Mouse (Mus musculus): ENCODE measurements around the gene 4931409K22Rik. TPM values are rescaled to one million over a fixed set of nuclear protein-coding genes. Genes with fewer than 3 reads are reported as not detected.
A peak's percentile ranks its signal among the peaks of the same experiment; 100 is the strongest.

Gene 4931409K22Rik
- polyA plus RNA-seq, 1 experiment, result not detected

DNA sequence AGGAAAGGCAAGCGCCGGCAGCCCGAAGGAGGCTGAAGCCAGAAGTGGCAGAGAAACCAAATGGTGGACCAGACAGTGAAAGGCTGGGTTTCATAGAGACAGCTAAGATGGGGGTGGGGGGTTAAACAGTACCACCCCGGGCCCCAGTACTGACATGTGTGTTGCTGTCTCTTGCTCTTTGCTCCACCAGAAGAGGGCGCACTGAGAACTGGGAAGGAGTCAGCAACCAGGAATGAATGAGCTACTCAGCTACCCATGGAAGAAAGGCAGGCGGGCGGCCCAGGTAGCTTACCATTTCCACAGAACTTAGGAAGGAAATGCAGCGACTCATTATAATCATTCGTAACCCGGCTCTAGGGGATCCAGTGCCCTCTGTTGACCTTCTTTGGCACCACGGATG is 46.0 kb downstream of the 4931409K22Rik start:
- no peaks in the 10 kb centered on the region for H3K4me1 ChIP-seq (replicated peaks; ENCODE audit: control insufficient read depth, insufficient read depth, low read length)
- H3K27ac ChIP-seq (ENCODE audit: control insufficient read depth, insufficient read depth, low read length), result no peak overlapping the region
- H3K36me3 ChIP-seq (ENCODE audit: control insufficient read depth, insufficient read depth, low read length), result no peaks in the 10 kb centered on the region
- no peak overlapping the region for H3K4me3 ChIP-seq (ENCODE audit: control insufficient read depth, insufficient read depth, low read length)
- WGBS, result 53% methylated on average over 11 of the region's 11 CpGs
- no peak for TF ChIP-seq CTCF (IDR thresholded peaks at IDR 0.05; ENCODE audit: borderline replicate concordance, control insufficient read depth, extremely low read depth, insufficient read depth, low read length, poor library complexity)
- no peak for TF ChIP-seq POLR2A (IDR thresholded peaks at IDR 0.05; ENCODE audit: control insufficient read depth, extremely low read depth, insufficient read depth, low read length, poor library complexity)
- no peaks in the 10 kb centered on the region for H3K27me3 ChIP-seq (ENCODE audit: control insufficient read depth, insufficient read depth, low read length)
- DNase-seq, result peak; percentile 29

- Histone ChIP-seq H3K36me3 (ENCODE audit: control insufficient read depth, insufficient read depth, low read length) (no peaks in the 10 kb centered on the region), H3K27me3 (ENCODE audit: control insufficient read depth, insufficient read depth, low read length) (no peaks in the 10 kb centered on the region), H3K4me1 (replicated peaks; ENCODE audit: control insufficient read depth, insufficient read depth, low read length) (no peaks in the 10 kb centered on the region), H3K27ac (ENCODE audit: control insufficient read depth, insufficient read depth, low read length) (no peak overlapping the region), H3K4me3 (ENCODE audit: control insufficient read depth, insufficient read depth, low read length) (no peak overlapping the region)
- DNase-seq, result no peak
- no peak for TF ChIP-seq POLR2A (IDR thresholded peaks at IDR 0.05; ENCODE audit: control insufficient read depth, extremely low read depth, insufficient read depth, low read length, poor library complexity)
- TF ChIP-seq CTCF (IDR thresholded peaks at IDR 0.05; ENCODE audit: borderline replicate concordance, control insufficient read depth, extremely low read depth, insufficient read depth, low read length, poor library complexity), result no peak
- 93% methylated on average over 7 of the region's 7 CpGs for WGBS
Measured at GRCm38 (mm10) chr5:24508406-24508805, 48.2 kb downstream of the 4931409K22Rik start.

DNA sequence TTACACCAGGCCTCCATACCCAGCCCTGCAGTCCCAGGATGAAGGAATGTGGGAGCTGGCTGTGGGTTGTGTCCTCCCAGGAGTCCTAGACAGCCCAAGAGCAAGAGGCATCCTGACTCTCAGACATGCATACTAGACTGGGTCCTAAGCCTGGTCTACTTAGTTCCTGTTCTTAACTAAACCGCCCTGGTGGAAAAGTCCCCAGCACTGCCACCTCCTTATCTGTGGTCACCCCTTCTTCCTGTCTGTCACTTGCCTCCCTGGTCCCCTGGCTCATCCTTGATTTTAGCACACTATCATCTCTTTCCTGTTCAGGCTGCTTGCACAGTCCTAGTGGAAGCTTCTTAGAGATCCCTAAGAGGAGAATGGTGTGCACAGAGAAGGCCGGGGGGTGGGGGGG is 51.1 kb downstream of the 4931409K22Rik start:
- Histone ChIP-seq H3K36me3 (ENCODE audit: control insufficient read depth, insufficient read depth, low read length) (0 out of 2 replicates have a peak, but pooled peaks cover 1% of the 10 kb centered on the region), H3K4me1 (replicated peaks; ENCODE audit: control insufficient read depth, insufficient read depth, low read length) (no peaks in the 10 kb centered on the region), H3K27ac (ENCODE audit: control insufficient read depth, insufficient read depth, low read length) (no peak overlapping the region), H3K4me3 (ENCODE audit: control insufficient read depth, insufficient read depth, low read length) (no peak overlapping the region), H3K27me3 (ENCODE audit: control insufficient read depth, insufficient read depth, low read length) (no peaks in the 10 kb centered on the region)
- no peak for TF ChIP-seq CTCF (IDR thresholded peaks at IDR 0.05; ENCODE audit: borderline replicate concordance, control insufficient read depth, extremely low read depth, insufficient read depth, low read length, poor library complexity)
- no peak for TF ChIP-seq POLR2A (IDR thresholded peaks at IDR 0.05; ENCODE audit: control insufficient read depth, extremely low read depth, insufficient read depth, low read length, poor library complexity)
- DNase-seq, result no peak
- 11% methylated on average over 2 of the region's 2 CpGs for WGBS

DNA sequence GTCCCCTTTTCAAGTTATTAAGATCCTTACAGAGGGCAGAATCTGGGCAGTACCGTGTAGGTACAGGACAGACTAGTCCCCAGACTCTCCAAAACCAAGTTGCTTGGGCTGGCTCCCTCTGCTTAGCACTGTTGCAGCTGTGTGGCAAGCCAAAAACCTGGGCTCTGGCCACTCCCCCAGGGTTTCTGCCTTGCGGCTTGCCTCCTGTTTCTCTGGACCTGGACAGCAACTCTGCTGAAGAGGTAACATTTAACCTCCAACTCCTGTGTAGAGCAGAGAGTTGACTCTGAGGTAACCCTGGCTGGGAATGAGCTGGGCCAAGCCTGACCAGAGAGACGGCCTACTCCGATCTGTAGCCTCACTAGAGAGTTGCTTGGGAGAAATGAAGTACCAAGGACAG is 53.8 kb downstream of the 4931409K22Rik start:
- Histone ChIP-seq H3K4me1 (replicated peaks; ENCODE audit: control insufficient read depth, insufficient read depth, low read length) (no peaks in the 10 kb centered on the region), H3K4me3 (ENCODE audit: control insufficient read depth, insufficient read depth, low read length) (no peak overlapping the region), H3K27ac (ENCODE audit: control insufficient read depth, insufficient read depth, low read length) (no peak overlapping the region), H3K27me3 (ENCODE audit: control insufficient read depth, insufficient read depth, low read length) (no peaks in the 10 kb centered on the region), H3K36me3 (ENCODE audit: control insufficient read depth, insufficient read depth, low read length) (peaks cover 8% of the 10 kb centered on the region; the same call in 1 of the 2 replicates)
- 94% methylated on average over 4 of the region's 4 CpGs for WGBS
- no peak for DNase-seq
- TF ChIP-seq CTCF (IDR thresholded peaks at IDR 0.05; ENCODE audit: borderline replicate concordance, control insufficient read depth, extremely low read depth, insufficient read depth, low read length, poor library complexity), result no peak
- no peak for TF ChIP-seq POLR2A (IDR thresholded peaks at IDR 0.05; ENCODE audit: control insufficient read depth, extremely low read depth, insufficient read depth, low read length, poor library complexity)

- Histone ChIP-seq H3K4me1 (replicated peaks; ENCODE audit: control insufficient read depth, insufficient read depth, low read length) (no peaks in the 10 kb centered on the region), H3K27ac (ENCODE audit: control insufficient read depth, insufficient read depth, low read length) (no peak overlapping the region), H3K36me3 (ENCODE audit: control insufficient read depth, insufficient read depth, low read length) (peaks cover 8% of the 10 kb centered on the region; the same call in 1 of the 2 replicates), H3K4me3 (ENCODE audit: control insufficient read depth, insufficient read depth, low read length) (no peak overlapping the region), H3K27me3 (ENCODE audit: control insufficient read depth, insufficient read depth, low read length) (no peaks in the 10 kb centered on the region)
- no peak for DNase-seq
- TF ChIP-seq POLR2A (IDR thresholded peaks at IDR 0.05; ENCODE audit: control insufficient read depth, extremely low read depth, insufficient read depth, low read length, poor library complexity), result no peak
- no peak for TF ChIP-seq CTCF (IDR thresholded peaks at IDR 0.05; ENCODE audit: borderline replicate concordance, control insufficient read depth, extremely low read depth, insufficient read depth, low read length, poor library complexity)
- 95% methylated on average over 11 of the region's 11 CpGs for WGBS
Measured at GRCm38 (mm10) chr5:24500851-24501250, 55.8 kb downstream of the 4931409K22Rik start.

DNA sequence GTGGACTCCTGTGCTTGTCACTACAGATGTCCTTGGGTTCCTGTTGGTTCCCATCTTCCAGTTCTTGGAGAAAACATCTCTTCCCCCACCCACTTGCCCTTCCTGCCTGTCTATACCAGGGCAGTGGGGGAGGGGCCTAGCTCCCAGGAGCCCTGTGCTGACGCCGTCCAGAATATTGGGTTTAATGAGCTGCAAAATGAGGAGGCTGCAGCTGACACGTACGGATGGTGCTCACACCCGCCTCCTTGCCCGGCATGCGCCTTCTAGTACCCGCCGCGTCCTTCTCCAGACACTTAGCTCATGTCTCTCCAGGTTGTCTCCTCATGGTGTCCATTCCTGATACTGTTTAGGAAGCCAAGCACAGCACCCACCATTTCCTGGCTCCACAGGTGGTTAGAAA is 57.5 kb downstream of the 4931409K22Rik start:
- no peak for DNase-seq
- Histone ChIP-seq H3K27me3 (ENCODE audit: control insufficient read depth, insufficient read depth, low read length) (no peaks in the 10 kb centered on the region), H3K4me1 (replicated peaks; ENCODE audit: control insufficient read depth, insufficient read depth, low read length) (no peaks in the 10 kb centered on the region), H3K4me3 (ENCODE audit: control insufficient read depth, insufficient read depth, low read length) (no peak overlapping the region), H3K36me3 (ENCODE audit: control insufficient read depth, insufficient read depth, low read length) (peaks cover 8% of the 10 kb centered on the region; the same call in 1 of the 2 replicates), H3K27ac (ENCODE audit: control insufficient read depth, insufficient read depth, low read length) (no peak overlapping the region)
- TF ChIP-seq CTCF (IDR thresholded peaks at IDR 0.05; ENCODE audit: borderline replicate concordance, control insufficient read depth, extremely low read depth, insufficient read depth, low read length, poor library complexity), result no peak
- TF ChIP-seq POLR2A (IDR thresholded peaks at IDR 0.05; ENCODE audit: control insufficient read depth, extremely low read depth, insufficient read depth, low read length, poor library complexity), result no peak
- WGBS, result 98% methylated on average over 10 of the region's 10 CpGs

GRCm38 (mm10) chr5:24497526-24497925 is 59.1 kb downstream of the 4931409K22Rik start:
- peaks cover 17% of the 10 kb centered on the region for H3K36me3 ChIP-seq (ENCODE audit: control insufficient read depth, insufficient read depth, low read length)
- H3K4me1 ChIP-seq (replicated peaks; ENCODE audit: control insufficient read depth, insufficient read depth, low read length), result no peaks in the 10 kb centered on the region
- H3K27me3 ChIP-seq (ENCODE audit: control insufficient read depth, insufficient read depth, low read length), result no peaks in the 10 kb centered on the region
- H3K27ac ChIP-seq (ENCODE audit: control insufficient read depth, insufficient read depth, low read length), result no peak overlapping the region
- no peak for DNase-seq
- WGBS, result 98% methylated on average over 12 of the region's 12 CpGs
- no peak overlapping the region for H3K4me3 ChIP-seq (ENCODE audit: control insufficient read depth, insufficient read depth, low read length)
- no peak for TF ChIP-seq POLR2A (IDR thresholded peaks at IDR 0.05; ENCODE audit: control insufficient read depth, extremely low read depth, insufficient read depth, low read length, poor library complexity)
- TF ChIP-seq CTCF (IDR thresholded peaks at IDR 0.05; ENCODE audit: borderline replicate concordance, control insufficient read depth, extremely low read depth, insufficient read depth, low read length, poor library complexity), result no peak
